Mouse (Mus musculus): ENCODE measurements around the gene Otud5. TPM values are rescaled to one million over a fixed set of nuclear protein-coding genes. Genes with fewer than 3 reads are reported as not detected.
A peak's percentile ranks its signal among the peaks of the same experiment; 100 is the strongest.
"Not testable (repeated sequence)": the region's sequence is repeated elsewhere in the genome, so short reads cannot be mapped to it uniquely, and the experiment has no call there.

Otud5 gene
- polyA plus RNA-seq (2012; fragmentation: generic; extraction: Trizol), result 32.0 TPM
- long read RNA-seq, experiment 1, partial matches to known transcripts, result 4 of 9 reads
- long read RNA-seq, experiment 1, other reads (novel, unspliced or antisense), result 4 of 9 reads
- long read RNA-seq, experiment 2, full-length matches to known transcripts, result 4 of 13 reads
- long read RNA-seq, experiment 2, partial matches to known transcripts, result 6 of 13 reads
- long read RNA-seq, experiment 2, other reads (novel, unspliced or antisense), result 3 of 13 reads

GRCm38 (mm10) chrX:7841163-7842162 is at the start of gene Otud5:
Otud5 (plus strand) TSS chrX:7841364.
- H3K36me3 ChIP-seq (ENCODE audit: control insufficient read depth, insufficient read depth), result peaks cover 3% of the 10 kb centered on the region
- peak within 1 kb of the TSS; percentile 90 for H3ac ChIP-seq (ENCODE audit: control insufficient read depth, insufficient read length, low read depth)
- peaks cover 32% of the 10 kb centered on the region for H3K79me3 ChIP-seq (ENCODE audit: low read depth)
- no peaks in the 10 kb centered on the region for H3K27me3 ChIP-seq (ENCODE audit: control insufficient read depth, insufficient read depth, insufficient read length)
- peak within 1 kb of the TSS; percentile 56 for H3K4me3 ChIP-seq (ENCODE audit: insufficient read depth, poor library complexity, severe bottlenecking)
- peaks cover 46% of the 10 kb centered on the region for H3K79me2 ChIP-seq (ENCODE audit: control insufficient read depth, insufficient read depth)
- TF ChIP-seq CEBPB (IDR thresholded peaks at IDR 0.05; ENCODE audit: low read depth) (no peak), MAX (IDR thresholded peaks at IDR 0.05) (peak; percentile 12)

- H3K4me3 ChIP-seq (ENCODE audit: insufficient read depth, poor library complexity, severe bottlenecking), result no peak overlapping the region
- peaks cover 3% of the 10 kb centered on the region for H3K79me3 ChIP-seq (ENCODE audit: low read depth)
- TF ChIP-seq CTCF (IDR thresholded peaks at IDR 0.05; ENCODE audit: control insufficient read depth, insufficient read depth, insufficient read length) (no peak), FOSL1 (IDR thresholded peaks at IDR 0.05; ENCODE audit: insufficient read depth, low read length, poor library complexity, severe bottlenecking) (no peak), USF1 (IDR thresholded peaks at IDR 0.05; ENCODE audit: low read depth) (no peak), MYOG (IDR thresholded peaks at IDR 0.05; ENCODE audit: control insufficient read depth, extremely low read depth, insufficient read length) (no peak), CEBPB (IDR thresholded peaks at IDR 0.05; ENCODE audit: low read depth) (no peak)
- no peaks in the 10 kb centered on the region for H3K27me3 ChIP-seq (ENCODE audit: control insufficient read depth, insufficient read depth, insufficient read length)
- H3K79me2 ChIP-seq (ENCODE audit: control insufficient read depth, insufficient read depth), result peaks cover 11% of the 10 kb centered on the region
- H3K36me3 ChIP-seq (ENCODE audit: control insufficient read depth, insufficient read depth), result no peaks in the 10 kb centered on the region
- H3ac ChIP-seq (ENCODE audit: control insufficient read depth, insufficient read length, low read depth), result no peak overlapping the region
Observed at GRCm38 (mm10) chrX:7793361-7793760, 47.8 kb upstream of the Otud5 start.

GRCm38 (mm10) chrX:7795016-7795415 is 46.1 kb upstream of the Otud5 start:
- no peak overlapping the region for H3ac ChIP-seq (ENCODE audit: control insufficient read depth, insufficient read length, low read depth)
- H3K79me3 ChIP-seq (ENCODE audit: low read depth), result peaks cover 3% of the 10 kb centered on the region
- peaks cover 9% of the 10 kb centered on the region for H3K79me2 ChIP-seq (ENCODE audit: control insufficient read depth, insufficient read depth)
- no peak for TF ChIP-seq CTCF (IDR thresholded peaks at IDR 0.05; ENCODE audit: control insufficient read depth, insufficient read depth, insufficient read length)
- no peak for TF ChIP-seq USF1 (IDR thresholded peaks at IDR 0.05; ENCODE audit: low read depth)
- TF ChIP-seq MYOG (IDR thresholded peaks at IDR 0.05; ENCODE audit: control insufficient read depth, extremely low read depth, insufficient read length), result no peak
- TF ChIP-seq MYOD1 (IDR thresholded peaks at IDR 0.05; ENCODE audit: control insufficient read depth, insufficient read length, low read depth), result no peak
- TF ChIP-seq CEBPB (IDR thresholded peaks at IDR 0.05; ENCODE audit: low read depth), result no peak
- no peak for TF ChIP-seq FOSL1 (IDR thresholded peaks at IDR 0.05; ENCODE audit: insufficient read depth, low read length, poor library complexity, severe bottlenecking)
- TF ChIP-seq MAX (IDR thresholded peaks at IDR 0.05), result no peak
- no peaks in the 10 kb centered on the region for H3K36me3 ChIP-seq (ENCODE audit: control insufficient read depth, insufficient read depth)
- no peaks in the 10 kb centered on the region for H3K27me3 ChIP-seq (ENCODE audit: control insufficient read depth, insufficient read depth, insufficient read length)
- H3K4me3 ChIP-seq (ENCODE audit: insufficient read depth, poor library complexity, severe bottlenecking), result no peak overlapping the region

- TF ChIP-seq CEBPB (IDR thresholded peaks at IDR 0.05; ENCODE audit: low read depth) (no peak), FOSL1 (IDR thresholded peaks at IDR 0.05; ENCODE audit: insufficient read depth, low read length, poor library complexity, severe bottlenecking) (no peak), MYOD1 (IDR thresholded peaks at IDR 0.05; ENCODE audit: control insufficient read depth, insufficient read length, low read depth) (no peak), CTCF (IDR thresholded peaks at IDR 0.05; ENCODE audit: control insufficient read depth, insufficient read depth, insufficient read length) (no peak), USF1 (IDR thresholded peaks at IDR 0.05; ENCODE audit: low read depth) (no peak), MAX (IDR thresholded peaks at IDR 0.05) (no peak), MYOG (IDR thresholded peaks at IDR 0.05; ENCODE audit: control insufficient read depth, extremely low read depth, insufficient read length) (no peak)
- H3K36me3 ChIP-seq (ENCODE audit: control insufficient read depth, insufficient read depth), result no peaks in the 10 kb centered on the region
- H3K4me3 ChIP-seq (ENCODE audit: insufficient read depth, poor library complexity, severe bottlenecking), result no peak overlapping the region
- no peak overlapping the region for H3ac ChIP-seq (ENCODE audit: control insufficient read depth, insufficient read length, low read depth)
- H3K79me3 ChIP-seq (ENCODE audit: low read depth), result no peaks in the 10 kb centered on the region
- no peaks in the 10 kb centered on the region for H3K79me2 ChIP-seq (ENCODE audit: control insufficient read depth, insufficient read depth)
- no peaks in the 10 kb centered on the region for H3K27me3 ChIP-seq (ENCODE audit: control insufficient read depth, insufficient read depth, insufficient read length)
Observed at GRCm38 (mm10) chrX:7797327-7797726, 43.8 kb upstream of the Otud5 start.

- H3K4me3 ChIP-seq (ENCODE audit: insufficient read depth, poor library complexity, severe bottlenecking); H3K36me3 ChIP-seq (ENCODE audit: control insufficient read depth, insufficient read depth); H3K79me3 ChIP-seq (ENCODE audit: low read depth); H3K27me3 ChIP-seq (ENCODE audit: control insufficient read depth, insufficient read depth, insufficient read length); H3K79me2 ChIP-seq (ENCODE audit: control insufficient read depth, insufficient read depth); H3ac ChIP-seq (ENCODE audit: control insufficient read depth, insufficient read length, low read depth): not testable (repeated sequence)
Observed at GRCm38 (mm10) chrX:7802157-7802556, 39.0 kb upstream of the Otud5 start.

GRCm38 (mm10) chrX:7815016-7815415 is 26.1 kb upstream of the Otud5 start:
- H3ac ChIP-seq (ENCODE audit: control insufficient read depth, insufficient read length, low read depth); H3K27me3 ChIP-seq (ENCODE audit: control insufficient read depth, insufficient read depth, insufficient read length); H3K79me2 ChIP-seq (ENCODE audit: control insufficient read depth, insufficient read depth); H3K36me3 ChIP-seq (ENCODE audit: control insufficient read depth, insufficient read depth); H3K79me3 ChIP-seq (ENCODE audit: low read depth); H3K4me3 ChIP-seq (ENCODE audit: insufficient read depth, poor library complexity, severe bottlenecking): not testable (repeated sequence)
